Mouse (Mus musculus) retina, postnatal 7 days (tissue): ENCODE results near the gene Fcrlb.

ENCODE experiments used
- DNase-seq: peaks from one replicate; pipeline ENCODE4 v3.0.0-alpha.2; 2012; ENCODE audit warnings: low read depth, low spot score

Fcrlb gene

GRCm38 (mm10) chr1:170907456-170908191, 5.1 kb downstream of the Fcrlb start:
- no peak for DNase-seq

- no peak for DNase-seq
Measured at GRCm38 (mm10) chr1:170907111-170907455, 5.7 kb downstream of the Fcrlb start.

- no peak for DNase-seq
Measured at GRCm38 (mm10) chr1:170903485-170903884, 9.3 kb downstream of the Fcrlb start.

GRCm38 (mm10) chr1:170901536-170902238, 11.1 kb downstream of the Fcrlb start:
- peak; percentile 74 for DNase-seq

GRCm38 (mm10) chr1:170900799-170901467, 11.8 kb downstream of the Fcrlb start:
- no peak for DNase-seq

- DNase-seq: no peak
Measured at GRCm38 (mm10) chr1:170898413-170899075, 14.2 kb downstream of the Fcrlb start.

GRCm38 (mm10) chr1:170896651-170897281, 16.0 kb downstream of the Fcrlb start:
- no peak for DNase-seq

- no peak for DNase-seq
Measured at GRCm38 (mm10) chr1:170894603-170895602, 17.8 kb downstream of the Fcrlb start.

- DNase-seq: no peak
Measured at GRCm38 (mm10) chr1:170892279-170892678, 20.5 kb downstream of the Fcrlb start.

- DNase-seq: no peak
Measured at GRCm38 (mm10) chr1:170891646-170892045, 21.1 kb downstream of the Fcrlb start.

GRCm38 (mm10) chr1:170889310-170889709, 23.4 kb downstream of the Fcrlb start:
- DNase-seq: no peak

GRCm38 (mm10) chr1:170886044-170886458, 26.7 kb downstream of the Fcrlb start:
- DNase-seq: no peak

GRCm38 (mm10) chr1:170884978-170885561, 27.7 kb downstream of the Fcrlb start, which contains the start of the genes Gm26620 and Dusp12:
Gene Gm26620 (plus strand): TSS chr1:170885065.
Gene Dusp12 (minus strand): TSS chr1:170885540.
- peak; percentile 79 for DNase-seq

GRCm38 (mm10) chr1:170884390-170884789, 28.4 kb downstream of the Fcrlb start:
- no peak for DNase-seq

- no peak for DNase-seq
Measured at GRCm38 (mm10) chr1:170882915-170883485, 29.7 kb downstream of the Fcrlb start.

GRCm38 (mm10) chr1:170876906-170877305, 35.8 kb downstream of the Fcrlb start:
- DNase-seq: no peak

- DNase-seq: no peak
Measured at GRCm38 (mm10) chr1:170875676-170876075, 37.1 kb downstream of the Fcrlb start.

- no peak for DNase-seq
Measured at GRCm38 (mm10) chr1:170871961-170872360, 40.8 kb downstream of the Fcrlb start.

- no peak for DNase-seq
Measured at GRCm38 (mm10) chr1:170871402-170871801, 41.3 kb downstream of the Fcrlb start.
